Mouse (Mus musculus): ENCODE measurements at regions not wholly inside any gene's neighbourhood (a gene's known extent, or its start where the extent isn't known, plus 50 kb on each side); places are given as distances from the start of the nearest gene placed in this dataset.
"Not testable (repeated sequence)": the region's sequence is repeated elsewhere in the genome, so short reads cannot be mapped to it uniquely, and the experiment has no call there.

GRCm38 (mm10) chr3:39830488-39831056 is 700.5 kb upstream of the Intu start:
- Histone ChIP-seq H3K9me3 (ENCODE audit: control insufficient read depth, low read depth, low read length) (no peaks in the 10 kb centered on the region), H3K4me3 (ENCODE audit: low read depth, low read length) (no peak overlapping the region), H3K27me3 (ENCODE audit: control insufficient read depth, insufficient read depth, low read length) (no peaks in the 10 kb centered on the region), H3K36me3 (ENCODE audit: control insufficient read depth, insufficient read depth, low read length) (no peaks in the 10 kb centered on the region), H3K9ac (replicated peaks; ENCODE audit: low read depth, low read length) (no peak overlapping the region), H3K4me2 (replicated peaks; ENCODE audit: low read depth, low read length) (no peak overlapping the region), H3K4me1 (ENCODE audit: control insufficient read depth, insufficient read depth, low read length) (no peaks in the 10 kb centered on the region), H3K27ac (ENCODE audit: low read length) (no peak overlapping the region)
- 89% methylated on average over 8 of the region's 8 CpGs for WGBS
- no peak for ATAC-seq (ENCODE audit: insufficient number of reproducible peaks, insufficient read depth, low FRiP score, low read depth)

- no peaks in the 10 kb centered on the region for H3K4me1 ChIP-seq (ENCODE audit: control insufficient read depth, insufficient read depth, low read length)
- H3K4me2 ChIP-seq (replicated peaks; ENCODE audit: low read depth, low read length) = no peak overlapping the region
- H3K4me3 ChIP-seq (ENCODE audit: low read depth, low read length) = no peak overlapping the region
- H3K36me3 ChIP-seq (ENCODE audit: control insufficient read depth, insufficient read depth, low read length) = no peaks in the 10 kb centered on the region
- no peaks in the 10 kb centered on the region for H3K9me3 ChIP-seq (ENCODE audit: control insufficient read depth, low read depth, low read length)
- H3K27me3 ChIP-seq (ENCODE audit: control insufficient read depth, insufficient read depth, low read length) = no peaks in the 10 kb centered on the region
- no peak overlapping the region for H3K27ac ChIP-seq (ENCODE audit: low read length)
- no peak overlapping the region for H3K9ac ChIP-seq (replicated peaks; ENCODE audit: low read depth, low read length)
- no peak for ATAC-seq (ENCODE audit: insufficient number of reproducible peaks, insufficient read depth, low FRiP score, low read depth)
- 52% methylated on average over 6 of the region's 6 CpGs for WGBS
These were observed 692.5 kb upstream of the Intu start for GRCm38 (mm10) chr3:39838377-39839145.

- H3K9me3 ChIP-seq (ENCODE audit: control insufficient read depth, low read depth, low read length) = no peaks in the 10 kb centered on the region
- H3K4me1 ChIP-seq (ENCODE audit: control insufficient read depth, insufficient read depth, low read length) = no peaks in the 10 kb centered on the region
- no peak overlapping the region for H3K4me2 ChIP-seq (replicated peaks; ENCODE audit: low read depth, low read length)
- H3K4me3 ChIP-seq (ENCODE audit: low read depth, low read length) = no peak overlapping the region
- no peaks in the 10 kb centered on the region for H3K36me3 ChIP-seq (ENCODE audit: control insufficient read depth, insufficient read depth, low read length)
- H3K9ac ChIP-seq (replicated peaks; ENCODE audit: low read depth, low read length) = no peak overlapping the region
- H3K27me3 ChIP-seq (ENCODE audit: control insufficient read depth, insufficient read depth, low read length) = no peaks in the 10 kb centered on the region
- 81% methylated on average over 5 of the region's 5 CpGs for WGBS
- H3K27ac ChIP-seq (ENCODE audit: low read length) = no peak overlapping the region
- ATAC-seq (ENCODE audit: insufficient number of reproducible peaks, insufficient read depth, low FRiP score, low read depth) = no peak
These were observed 690.1 kb upstream of the Intu start for GRCm38 (mm10) chr3:39840946-39841345.

GRCm38 (mm10) chr3:39845123-39845522 is 686.0 kb upstream of the Intu start:
- Histone ChIP-seq H3K9me3 (ENCODE audit: control insufficient read depth, low read depth, low read length) (no peaks in the 10 kb centered on the region), H3K27me3 (ENCODE audit: control insufficient read depth, insufficient read depth, low read length) (no peaks in the 10 kb centered on the region)

GRCm38 (mm10) chr3:39848829-39849228 is 682.3 kb upstream of the Intu start:
- Histone ChIP-seq H3K36me3 (ENCODE audit: control insufficient read depth, insufficient read depth, low read length) (no peaks in the 10 kb centered on the region), H3K9ac (replicated peaks; ENCODE audit: low read depth, low read length) (no peak overlapping the region), H3K4me3 (ENCODE audit: low read depth, low read length) (no peak overlapping the region), H3K9me3 (ENCODE audit: control insufficient read depth, low read depth, low read length) (no peaks in the 10 kb centered on the region), H3K4me1 (ENCODE audit: control insufficient read depth, insufficient read depth, low read length) (no peaks in the 10 kb centered on the region), H3K27ac (ENCODE audit: low read length) (no peak overlapping the region), H3K27me3 (ENCODE audit: control insufficient read depth, insufficient read depth, low read length) (no peaks in the 10 kb centered on the region), H3K4me2 (replicated peaks; ENCODE audit: low read depth, low read length) (no peak overlapping the region)
- ATAC-seq (ENCODE audit: insufficient number of reproducible peaks, insufficient read depth, low FRiP score, low read depth) = no peak
- WGBS = 78% methylated on average over 6 of the region's 6 CpGs

More at GRCm38 (mm10) chr3:39845123-39845522, 686.0 kb upstream of the Intu start:
- no peak overlapping the region for H3K27ac ChIP-seq (ENCODE audit: low read length)
- H3K36me3 ChIP-seq (ENCODE audit: control insufficient read depth, insufficient read depth, low read length) = no peaks in the 10 kb centered on the region
- no peaks in the 10 kb centered on the region for H3K4me1 ChIP-seq (ENCODE audit: control insufficient read depth, insufficient read depth, low read length)
- WGBS = 86% methylated on average over 2 of the region's 2 CpGs
- H3K4me2 ChIP-seq (replicated peaks; ENCODE audit: low read depth, low read length) = no peak overlapping the region
- H3K4me3 ChIP-seq (ENCODE audit: low read depth, low read length) = no peak overlapping the region
- H3K9ac ChIP-seq (replicated peaks; ENCODE audit: low read depth, low read length) = no peak overlapping the region
- no peak for ATAC-seq (ENCODE audit: insufficient number of reproducible peaks, insufficient read depth, low FRiP score, low read depth)

- Histone ChIP-seq H3K4me2 (replicated peaks; ENCODE audit: low read depth, low read length) (no peak overlapping the region), H3K9ac (replicated peaks; ENCODE audit: low read depth, low read length) (no peak overlapping the region), H3K27me3 (ENCODE audit: control insufficient read depth, insufficient read depth, low read length) (no peaks in the 10 kb centered on the region), H3K27ac (ENCODE audit: low read length) (no peak overlapping the region), H3K36me3 (ENCODE audit: control insufficient read depth, insufficient read depth, low read length) (no peaks in the 10 kb centered on the region), H3K9me3 (ENCODE audit: control insufficient read depth, low read depth, low read length) (no peaks in the 10 kb centered on the region), H3K4me1 (ENCODE audit: control insufficient read depth, insufficient read depth, low read length) (no peaks in the 10 kb centered on the region), H3K4me3 (ENCODE audit: low read depth, low read length) (no peak overlapping the region)
- whole genome bisulfite sequencing = 80% methylated on average over 9 of the region's 9 CpGs
- no peak for ATAC-seq (ENCODE audit: insufficient number of reproducible peaks, insufficient read depth, low FRiP score, low read depth)
These were observed 673.8 kb upstream of the Intu start for GRCm38 (mm10) chr3:39857214-39857839.

GRCm38 (mm10) chr3:39876046-39876445 is 655.0 kb upstream of the Intu start:
- not testable (repeated sequence) for H3K9me3 ChIP-seq (ENCODE audit: control insufficient read depth, low read depth, low read length); H3K27ac ChIP-seq (ENCODE audit: low read length); H3K36me3 ChIP-seq (ENCODE audit: control insufficient read depth, insufficient read depth, low read length); H3K27me3 ChIP-seq (ENCODE audit: control insufficient read depth, insufficient read depth, low read length); ATAC-seq (ENCODE audit: insufficient number of reproducible peaks, insufficient read depth, low FRiP score, low read depth); H3K4me1 ChIP-seq (ENCODE audit: control insufficient read depth, insufficient read depth, low read length); H3K4me3 ChIP-seq (ENCODE audit: low read depth, low read length); H3K4me2 ChIP-seq (replicated peaks; ENCODE audit: low read depth, low read length); H3K9ac ChIP-seq (replicated peaks; ENCODE audit: low read depth, low read length)
- whole genome bisulfite sequencing = 64% methylated on average over 1 of the region's 1 CpGs

GRCm38 (mm10) chr3:39884370-39884769 is 646.7 kb upstream of the Intu start:
- Histone ChIP-seq H3K36me3 (ENCODE audit: control insufficient read depth, insufficient read depth, low read length) (no peaks in the 10 kb centered on the region), H3K27ac (ENCODE audit: low read length) (no peak overlapping the region), H3K4me2 (replicated peaks; ENCODE audit: low read depth, low read length) (no peak overlapping the region), H3K9ac (replicated peaks; ENCODE audit: low read depth, low read length) (no peak overlapping the region), H3K4me1 (ENCODE audit: control insufficient read depth, insufficient read depth, low read length) (no peaks in the 10 kb centered on the region), H3K4me3 (ENCODE audit: low read depth, low read length) (no peak overlapping the region), H3K9me3 (ENCODE audit: control insufficient read depth, low read depth, low read length) (no peaks in the 10 kb centered on the region), H3K27me3 (ENCODE audit: control insufficient read depth, insufficient read depth, low read length) (no peaks in the 10 kb centered on the region)
- WGBS = 91% methylated on average over 4 of the region's 4 CpGs
- no peak for ATAC-seq (ENCODE audit: insufficient number of reproducible peaks, insufficient read depth, low FRiP score, low read depth)
